Mouse (Mus musculus) ES-Bruce4 (cell line): Measurements from ENCODE around the gene Spp1.

Experiments used
- CTCF ChIP-seq: IDR thresholded peaks from one replicate; pipeline ENCODE4 v1.8.1; 2011; ENCODE audit warnings: low read depth, low read length
- EP300 ChIP-seq: IDR thresholded peaks from 2 replicates; pipeline ENCODE4 v1.6.1; 2011; ENCODE audit warnings: low read depth, low read length; ENCODE audit not compliant: insufficient read depth
- POLR2A ChIP-seq: IDR thresholded peaks from one replicate; pipeline ENCODE4 v1.8.1; 2011; ENCODE audit warnings: low read length; ENCODE audit not compliant: insufficient read depth

GRCm38 (mm10) chr5:104406756-104407155, 28.2 kb upstream of the Spp1 start:
- TF ChIP-seq EP300: no peak
- no peak for TF ChIP-seq CTCF
- no peak for TF ChIP-seq POLR2A
